Mouse (Mus musculus) midbrain, embryonic 13.5 days (tissue): ENCODE measurements at regions not wholly inside any gene's neighbourhood (a gene's known extent, or its start where the extent isn't known, plus 50 kb on each side); places are given as distances from the start of the nearest gene placed in this dataset.
"Not testable (repeated sequence)": the region's sequence is repeated elsewhere in the genome, so short reads cannot be mapped to it uniquely, and the experiment has no call there.

Experiments used
- ATAC-seq: fragments of 200-750 bp; cut with Nextera tagmentation; 2 replicates; pipeline ENCODE4 v1.8.0; 2017; ENCODE audit warnings: mild to moderate bottlenecking, moderate TSS enrichment, moderate library complexity
- H3K27ac ChIP-seq: fragments of 300-500 bp; sonication (generic); 2 replicates; pipeline ENCODE4 v1.5.1; 2015; ENCODE audit warnings: inconsistent platforms, mild to moderate bottlenecking, moderate library complexity
- H3K27me3 ChIP-seq: fragments of 300-500 bp; sonication (generic); 2 replicates; pipeline ENCODE4 v1.6.1; 2015; ENCODE audit warnings: mild to moderate bottlenecking, inconsistent platforms
- H3K36me3 ChIP-seq: fragments of 300-500 bp; sonication (generic); 2 replicates; pipeline ENCODE4 v1.6.1; 2015; ENCODE audit warnings: mild to moderate bottlenecking, inconsistent platforms
- H3K4me1 ChIP-seq: fragments of 300-500 bp; sonication (generic); replicated peaks from 2 replicates; pipeline ENCODE4 v1.6.1; 2015; ENCODE audit warnings: inconsistent platforms
- H3K4me2 ChIP-seq: fragments of 300-500 bp; sonication (generic); replicated peaks from 2 replicates; pipeline ENCODE4 v1.6.1; 2015; ENCODE audit warnings: moderate library complexity, mild to moderate bottlenecking, inconsistent platforms
- H3K4me3 ChIP-seq: fragments of 300-500 bp; sonication (generic); replicated peaks from 2 replicates; pipeline ENCODE4 v1.5.1; 2015; ENCODE audit warnings: mild to moderate bottlenecking, inconsistent platforms
- H3K9ac ChIP-seq: fragments of 300-500 bp; sonication (generic); replicated peaks from 2 replicates; pipeline ENCODE4 v1.6.1; 2015; ENCODE audit warnings: mild to moderate bottlenecking, inconsistent platforms
- H3K9me3 ChIP-seq: fragments of 300-500 bp; sonication (generic); 2 replicates; pipeline ENCODE4 v1.6.1; 2016; ENCODE audit warnings: mild to moderate bottlenecking, inconsistent platforms
- WGBS: fragments of 180-500 bp; shearing (Covaris S2); methylation state at CpG from one replicate; pipeline ENCODE4 v1.1.7; 2015; 5-methylcytosine and 5-hydroxymethylcytosine counted together

- Histone ChIP-seq H3K27me3 (no peaks in the 10 kb centered on the region), H3K9ac (no peak overlapping the region), H3K4me2 (no peak overlapping the region), H3K4me1 (no peaks in the 10 kb centered on the region), H3K27ac (no peak overlapping the region), H3K36me3 (no peaks in the 10 kb centered on the region), H3K4me3 (no peak overlapping the region), H3K9me3 (no peaks in the 10 kb centered on the region)
- 70% methylated on average over 14 of the region's 14 CpGs for WGBS
- no peak for ATAC-seq
These were observed 146.7 kb upstream of the Tsc22d2 start for GRCm38 (mm10) chr3:58267606-58268325.

GRCm38 (mm10) chr3:58271441-58271840 is 143.1 kb upstream of the Tsc22d2 start:
- not testable (repeated sequence) for H3K36me3 ChIP-seq, H3K4me1 ChIP-seq, H3K27me3 ChIP-seq, H3K9ac ChIP-seq, ATAC-seq, H3K9me3 ChIP-seq, H3K27ac ChIP-seq, H3K4me2 ChIP-seq, H3K4me3 ChIP-seq
- no CpG with 5 or more reads among the region's 4 CpGs for WGBS

- 87% methylated on average over 6 of the region's 6 CpGs for WGBS
- H3K4me1 ChIP-seq: no peaks in the 10 kb centered on the region
- no peak for ATAC-seq
- H3K9ac ChIP-seq: no peak overlapping the region
- 0 out of 2 replicates have a peak, but pooled peaks cover 3% of the 10 kb centered on the region for H3K9me3 ChIP-seq
- H3K27me3 ChIP-seq: no peaks in the 10 kb centered on the region
- no peaks in the 10 kb centered on the region for H3K36me3 ChIP-seq
- no peak overlapping the region for H3K27ac ChIP-seq
- H3K4me3 ChIP-seq: no peak overlapping the region
- H3K4me2 ChIP-seq: no peak overlapping the region
These were observed 133.2 kb upstream of the Tsc22d2 start for GRCm38 (mm10) chr3:58281291-58281690.

DNA sequence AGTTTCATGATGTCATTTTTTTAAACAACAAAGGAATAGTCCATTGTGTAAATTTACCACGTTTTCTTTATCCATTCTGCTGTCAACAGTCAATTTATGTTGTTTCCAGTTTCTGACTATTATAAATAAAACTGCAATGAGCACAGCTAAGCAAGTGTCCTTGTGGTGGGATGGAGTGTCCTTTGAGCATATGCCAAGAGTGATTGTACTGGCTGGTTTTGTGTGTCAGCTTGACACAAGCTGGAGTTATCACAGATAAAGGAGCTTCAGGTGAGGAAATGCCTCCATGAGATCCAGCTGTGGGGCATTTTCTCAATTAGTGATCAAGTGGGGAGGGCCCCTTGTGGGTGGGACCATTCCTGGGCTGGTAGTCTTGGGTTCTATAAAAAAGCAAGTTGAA is 130.1 kb upstream of the Tsc22d2 start:
- H3K9me3 ChIP-seq, H3K9ac ChIP-seq, H3K4me1 ChIP-seq, H3K27me3 ChIP-seq, H3K4me3 ChIP-seq, H3K36me3 ChIP-seq, ATAC-seq, H3K27ac ChIP-seq, H3K4me2 ChIP-seq: not testable (repeated sequence)
- 61% methylated on average over 1 of the region's 1 CpGs for WGBS

GRCm38 (mm10) chr3:58295810-58296209 is 118.7 kb upstream of the Tsc22d2 start:
- Histone ChIP-seq H3K4me3 (no peak overlapping the region), H3K9ac (no peak overlapping the region), H3K27me3 (no peaks in the 10 kb centered on the region), H3K4me2 (no peak overlapping the region), H3K4me1 (peaks cover 3% of the 10 kb centered on the region), H3K27ac (no peak overlapping the region), H3K36me3 (no peaks in the 10 kb centered on the region), H3K9me3 (no peaks in the 10 kb centered on the region)
- WGBS: 86% methylated on average over 5 of the region's 5 CpGs
- no peak for ATAC-seq

DNA sequence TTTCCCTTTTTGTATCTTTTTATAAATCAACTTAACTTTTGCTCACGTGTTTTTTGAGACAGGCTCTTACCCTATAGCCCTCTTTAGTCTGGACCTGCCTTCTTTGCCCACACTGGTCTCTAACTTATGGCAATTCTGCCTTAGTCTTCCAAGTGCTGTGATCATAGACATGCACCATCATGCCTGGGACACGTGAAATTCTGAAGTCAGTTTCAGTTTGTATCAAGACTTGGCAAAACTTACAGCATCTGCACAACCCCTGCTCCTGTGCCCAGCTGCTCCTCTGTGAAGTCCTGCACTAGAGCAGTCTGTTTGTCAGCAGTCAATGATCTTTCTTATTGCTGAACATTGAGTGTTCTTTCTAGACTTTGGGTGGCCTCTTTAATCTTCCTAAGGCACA is 114.3 kb upstream of the Tsc22d2 start:
- no peak overlapping the region for H3K27ac ChIP-seq
- no peak overlapping the region for H3K9ac ChIP-seq
- no peak for ATAC-seq
- H3K36me3 ChIP-seq: no peaks in the 10 kb centered on the region
- peaks cover 15% of the 10 kb centered on the region for H3K4me1 ChIP-seq
- no peaks in the 10 kb centered on the region for H3K9me3 ChIP-seq
- no peak overlapping the region for H3K4me3 ChIP-seq
- H3K4me2 ChIP-seq: no peak overlapping the region
- WGBS: 83% methylated on average over 2 of the region's 2 CpGs
- no peaks in the 10 kb centered on the region for H3K27me3 ChIP-seq

GRCm38 (mm10) chr3:58300801-58301485 is 113.6 kb upstream of the Tsc22d2 start:
- Histone ChIP-seq H3K4me1 (peaks cover 15% of the 10 kb centered on the region), H3K4me3 (no peak overlapping the region), H3K27me3 (no peaks in the 10 kb centered on the region), H3K9me3 (no peaks in the 10 kb centered on the region), H3K4me2 (no peak overlapping the region), H3K27ac (no peak overlapping the region), H3K36me3 (no peaks in the 10 kb centered on the region), H3K9ac (no peak overlapping the region)
- ATAC-seq: no peak
- WGBS: 50% methylated on average over 5 of the region's 5 CpGs

GRCm38 (mm10) chr3:58302322-58302721 is 112.2 kb upstream of the Tsc22d2 start:
- Histone ChIP-seq H3K9ac (no peak overlapping the region), H3K4me1 (peaks cover 15% of the 10 kb centered on the region), H3K4me2 (no peak overlapping the region), H3K9me3 (no peaks in the 10 kb centered on the region), H3K36me3 (no peaks in the 10 kb centered on the region), H3K4me3 (no peak overlapping the region), H3K27ac (no peak overlapping the region), H3K27me3 (no peaks in the 10 kb centered on the region)
- no peak for ATAC-seq
- WGBS: 87% methylated on average over 1 of the region's 1 CpGs

DNA sequence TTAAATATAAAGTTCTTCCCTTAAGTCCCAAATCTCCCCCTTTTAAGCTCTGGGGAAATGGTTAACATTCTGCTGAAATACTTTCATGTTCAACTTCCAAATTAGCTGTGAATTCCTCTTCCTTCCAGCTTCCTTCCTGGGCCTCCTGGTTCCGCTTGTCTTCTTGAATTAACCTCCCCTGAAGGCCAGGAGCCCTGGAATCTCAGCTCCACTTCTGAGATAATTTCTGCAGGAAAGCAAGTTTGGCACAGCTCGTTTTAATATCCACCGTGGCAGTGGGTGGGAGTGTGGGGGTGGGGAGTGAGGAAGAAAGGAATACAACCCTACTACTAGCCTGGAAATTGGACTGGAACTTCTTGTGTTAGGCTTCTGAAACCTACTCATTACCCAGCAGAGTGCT is 110.8 kb upstream of the Tsc22d2 start:
- Histone ChIP-seq H3K27ac (no peak overlapping the region), H3K4me2 (no peak overlapping the region), H3K36me3 (no peaks in the 10 kb centered on the region), H3K9ac (no peak overlapping the region), H3K9me3 (no peaks in the 10 kb centered on the region), H3K27me3 (no peaks in the 10 kb centered on the region), H3K4me3 (no peak overlapping the region), H3K4me1 (peaks cover 15% of the 10 kb centered on the region)
- ATAC-seq: no peak
- WGBS: 34% methylated on average over 3 of the region's 3 CpGs

DNA sequence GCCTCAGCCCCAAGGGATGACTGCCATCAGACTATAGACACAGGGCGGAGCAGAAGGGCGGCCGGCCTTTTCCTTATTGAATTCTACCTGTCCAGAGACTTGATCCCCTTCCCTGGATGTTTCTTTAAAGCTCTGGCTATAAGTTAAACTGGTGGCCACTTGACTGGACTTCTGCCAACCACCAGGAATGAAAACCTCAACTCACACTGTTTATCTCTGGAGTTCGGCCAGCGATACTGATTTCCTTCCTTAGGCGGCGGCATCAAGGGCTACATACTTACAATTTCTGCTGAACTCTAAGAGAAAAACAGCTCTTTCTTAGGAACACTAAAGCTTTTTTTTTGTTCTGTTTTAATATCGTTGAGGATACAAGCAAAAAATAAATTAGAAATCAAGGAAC is 104.9 kb upstream of the Tsc22d2 start:
- Histone ChIP-seq H3K9me3 (no peaks in the 10 kb centered on the region), H3K4me1 (no peaks in the 10 kb centered on the region), H3K27me3 (no peaks in the 10 kb centered on the region), H3K4me2 (no peak overlapping the region), H3K9ac (no peak overlapping the region), H3K27ac (no peak overlapping the region), H3K4me3 (no peak overlapping the region), H3K36me3 (no peaks in the 10 kb centered on the region)
- WGBS: 84% methylated on average over 8 of the region's 8 CpGs
- ATAC-seq: no peak

- ATAC-seq: no peak
- WGBS: 97% methylated on average over 4 of the region's 4 CpGs
- no peak overlapping the region for H3K4me3 ChIP-seq
These were observed 104.1 kb upstream of the Tsc22d2 start for GRCm38 (mm10) chr3:58310390-58310789.

GRCm38 (mm10) chr3:58311104-58311685 is 103.3 kb upstream of the Tsc22d2 start:
- no peak overlapping the region for H3K4me3 ChIP-seq
- ATAC-seq: no peak
- no peaks in the 10 kb centered on the region for H3K27me3 ChIP-seq
- H3K36me3 ChIP-seq: no peaks in the 10 kb centered on the region
- no peaks in the 10 kb centered on the region for H3K9me3 ChIP-seq
- no peak overlapping the region for H3K9ac ChIP-seq
- no peaks in the 10 kb centered on the region for H3K4me1 ChIP-seq
- 93% methylated on average over 5 of the region's 5 CpGs for WGBS
- H3K27ac ChIP-seq: no peak overlapping the region
- no peak overlapping the region for H3K4me2 ChIP-seq

More at GRCm38 (mm10) chr3:58310390-58310789, 104.1 kb upstream of the Tsc22d2 start:
- Histone ChIP-seq H3K9ac (no peak overlapping the region), H3K27me3 (no peaks in the 10 kb centered on the region), H3K9me3 (no peaks in the 10 kb centered on the region), H3K27ac (no peak overlapping the region), H3K36me3 (no peaks in the 10 kb centered on the region), H3K4me2 (no peak overlapping the region), H3K4me1 (no peaks in the 10 kb centered on the region)
